Mouse (Mus musculus): ENCODE results near the gene Npy2r. TPM values are rescaled to one million over a fixed set of nuclear protein-coding genes. Genes with fewer than 3 reads are reported as not detected.

Gene Npy2r
- polyA plus RNA-seq, 1 experiment: not detected

- Histone ChIP-seq H3K27me3 (ENCODE audit: control insufficient read depth, insufficient read depth, low read length) (no peaks in the 10 kb centered on the region), H3K4me1 (ENCODE audit: control insufficient read depth, insufficient read depth, low read length) (no peaks in the 10 kb centered on the region), H3K36me3 (ENCODE audit: control insufficient read depth, insufficient read depth, low read length) (no peaks in the 10 kb centered on the region), H3K4me3 (ENCODE audit: control insufficient read depth, low read depth, low read length) (no peak overlapping the region), H3K27ac (ENCODE audit: control insufficient read depth, insufficient read depth, low read depth, low read length) (no peak overlapping the region)
- TF ChIP-seq CTCF (IDR thresholded peaks at IDR 0.05; ENCODE audit: control insufficient read depth, insufficient read depth, insufficient replicate concordance, low read depth, low read length): no peak
- TF ChIP-seq POLR2A (IDR thresholded peaks at IDR 0.05; ENCODE audit: control insufficient read depth, low read depth, low read length): no peak
Observed at GRCm38 (mm10) chr3:82524792-82525191, 23.1 kb downstream of the Npy2r start.

- TF ChIP-seq POLR2A (IDR thresholded peaks at IDR 0.05; ENCODE audit: control insufficient read depth, low read depth, low read length) (no peak), CTCF (IDR thresholded peaks at IDR 0.05; ENCODE audit: control insufficient read depth, insufficient read depth, insufficient replicate concordance, low read depth, low read length) (no peak)
- H3K4me1 ChIP-seq (ENCODE audit: control insufficient read depth, insufficient read depth, low read length): no peaks in the 10 kb centered on the region
- no peak overlapping the region for H3K4me3 ChIP-seq (ENCODE audit: control insufficient read depth, low read depth, low read length)
- no peak overlapping the region for H3K27ac ChIP-seq (ENCODE audit: control insufficient read depth, insufficient read depth, low read depth, low read length)
- no peaks in the 10 kb centered on the region for H3K27me3 ChIP-seq (ENCODE audit: control insufficient read depth, insufficient read depth, low read length)
- H3K36me3 ChIP-seq (ENCODE audit: control insufficient read depth, insufficient read depth, low read length): no peaks in the 10 kb centered on the region
Observed at GRCm38 (mm10) chr3:82498006-82498405, 49.9 kb downstream of the Npy2r start.

Other genes with a start within 250 kb of the Npy2r start
- gene Map9, start 190.0 kb downstream of the Npy2r start, polyA plus RNA-seq (2012; rRNA removed): 0.76 and 0.99 TPM in 2 replicates